Mouse (Mus musculus) brain, embryonic 14.5 days (tissue): ENCODE measurements around the gene 4930596D02Rik.

Experiments used
- CTCF ChIP-seq: fragments of 200-500 bp; IDR thresholded peaks from 2 replicates; pipeline ENCODE4 v1.5.1; 2012; ENCODE audit warnings: inconsistent platforms, mild to moderate bottlenecking, moderate library complexity, borderline replicate concordance; ENCODE audit not compliant: insufficient read depth, insufficient read length; ENCODE audit errors: extremely low read depth
- POLR2A ChIP-seq: fragments of 200-500 bp; IDR thresholded peaks from 2 replicates; pipeline ENCODE4 v1.6.1; 2012; ENCODE audit warnings: mild to moderate bottlenecking, inconsistent platforms, borderline replicate concordance; ENCODE audit not compliant: poor library complexity, insufficient read depth, insufficient read length, severe bottlenecking; ENCODE audit errors: extremely low read depth

DNA sequence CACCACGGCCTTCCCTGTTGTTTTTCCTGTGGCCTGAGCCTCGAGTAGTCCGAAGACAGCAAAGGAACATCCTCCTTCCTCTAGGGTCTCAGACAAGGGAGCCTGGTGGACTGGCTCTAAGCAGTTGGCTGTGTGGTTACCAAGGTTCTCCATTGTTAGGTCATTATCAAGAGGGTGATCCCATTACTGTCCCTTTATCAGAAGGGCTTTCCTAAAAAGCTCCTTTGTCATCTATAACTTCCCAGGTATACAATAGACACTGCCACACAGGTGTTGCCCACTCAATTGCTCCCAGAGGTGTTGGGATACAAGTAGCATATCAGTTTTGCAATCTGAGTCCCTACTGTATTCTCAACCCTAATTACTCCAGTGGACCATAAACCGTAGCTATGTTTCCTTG is at the start of gene 4930596D02Rik:
- TF ChIP-seq POLR2A, result no peak
- TF ChIP-seq CTCF, result no peak
